Mouse (Mus musculus) R1 (cell line): ENCODE data around the gene Olfr933.

Experiments
- DNase-seq: peaks from one replicate; pipeline ENCODE4 v3.0.0-alpha.2; 2018; ENCODE audit warnings: low read depth, low spot score

Olfr933 gene

DNA sequence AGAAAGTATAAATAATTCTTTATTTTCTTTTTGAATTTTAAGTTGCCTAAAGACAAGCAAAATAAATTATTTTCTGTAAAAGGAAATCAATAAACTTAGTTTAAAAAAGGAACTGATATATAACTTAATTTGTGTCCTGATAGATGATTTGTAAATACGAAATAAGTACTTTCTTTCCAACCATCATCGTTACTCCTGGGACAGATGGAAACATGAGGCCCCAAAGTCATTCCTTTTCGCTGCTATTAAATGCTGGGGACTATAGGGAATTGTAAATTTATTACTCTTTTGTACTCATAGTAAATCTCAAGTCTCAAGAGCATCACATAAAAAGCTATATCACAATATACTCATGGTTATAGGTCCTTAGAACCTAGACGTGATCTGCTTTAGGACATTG, at the start of gene Olfr933:
Gene Olfr933 (plus strand): TSS at position 301 of the 400 bp plus-strand sequence.
- DNase-seq: no peak

DNA sequence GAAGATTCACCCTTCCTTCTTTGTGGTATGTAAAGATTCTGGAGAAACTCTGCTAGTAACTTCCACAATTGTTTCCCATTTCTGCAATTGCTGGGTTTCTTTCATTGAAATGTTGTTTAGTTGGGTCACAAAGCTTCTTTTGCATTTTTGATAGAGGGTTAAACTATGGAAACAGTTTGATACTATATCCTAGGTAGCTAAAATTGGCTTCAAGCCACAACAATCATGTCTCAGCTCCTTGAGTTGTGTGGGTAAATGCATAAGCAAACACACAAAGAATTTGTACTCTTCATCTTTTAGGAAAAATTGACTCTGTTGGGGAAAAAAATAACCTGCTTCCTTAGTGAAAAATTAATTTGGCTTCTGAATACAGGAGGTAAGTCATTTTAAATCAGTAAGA, 42.6 kb upstream of the Olfr933 start, which contains the start of gene Olfr930:
Gene Olfr930 (plus strand): TSS at position 301 of the 400 bp plus-strand sequence.
- no peak for DNase-seq

DNA sequence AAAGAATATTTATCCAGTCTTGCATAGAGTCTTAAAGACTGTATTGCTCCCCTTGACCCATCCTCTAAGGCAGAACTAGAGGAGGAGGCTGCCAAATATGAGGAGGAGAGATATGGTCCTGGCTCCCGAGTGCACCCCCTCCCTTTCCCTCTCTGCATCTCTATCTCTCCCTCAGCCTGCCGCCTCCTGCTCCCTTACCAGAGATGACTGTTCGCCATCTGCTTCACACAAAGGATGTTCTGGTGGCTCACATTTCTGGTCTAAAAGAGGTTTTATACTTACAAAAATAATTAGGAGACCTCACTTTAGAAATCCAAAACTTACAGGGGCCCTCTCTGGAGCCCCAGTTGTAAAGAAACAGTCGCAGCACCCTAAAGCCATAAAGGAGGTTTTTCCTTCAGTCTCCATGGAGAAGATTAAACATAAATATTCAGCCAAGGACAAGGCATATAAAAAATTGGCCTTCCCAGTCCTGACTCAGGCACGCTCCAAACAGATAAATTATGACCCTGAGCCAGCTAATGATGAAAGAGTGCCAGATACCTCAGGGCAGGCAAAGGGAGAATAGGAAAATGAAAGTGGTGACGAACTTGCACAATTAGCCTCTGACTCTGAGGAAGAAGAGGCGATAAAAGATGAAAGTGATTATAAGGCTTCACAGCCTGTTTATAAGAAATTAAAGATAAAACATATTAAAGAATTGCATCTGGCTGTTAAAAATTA, 18.6 kb upstream of the Olfr933 start:
- no peak for DNase-seq

DNA sequence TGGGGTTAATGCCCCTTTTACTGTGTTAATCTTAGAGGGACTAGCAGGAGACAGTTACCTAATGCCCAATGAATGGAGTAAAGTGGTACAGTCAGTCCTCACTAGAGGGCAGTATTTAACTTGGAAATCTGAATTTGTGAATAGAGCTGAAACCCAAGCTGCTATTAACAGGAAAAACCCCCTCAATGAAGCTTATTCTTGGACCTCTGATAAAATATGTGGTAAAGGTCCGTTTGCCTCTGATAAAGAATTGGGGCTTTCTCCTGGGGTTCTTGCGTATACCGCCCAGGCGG, 18.0 kb upstream of the Olfr933 start:
- DNase-seq: peak; percentile 59

GRCm38 (mm10) chr9:38988215-38988614, 16.1 kb downstream of the Olfr933 start, which contains the start of gene Olfr934:
TSS of gene Olfr934 (minus strand) at chr9:38988315.
- no peak for DNase-seq

DNA sequence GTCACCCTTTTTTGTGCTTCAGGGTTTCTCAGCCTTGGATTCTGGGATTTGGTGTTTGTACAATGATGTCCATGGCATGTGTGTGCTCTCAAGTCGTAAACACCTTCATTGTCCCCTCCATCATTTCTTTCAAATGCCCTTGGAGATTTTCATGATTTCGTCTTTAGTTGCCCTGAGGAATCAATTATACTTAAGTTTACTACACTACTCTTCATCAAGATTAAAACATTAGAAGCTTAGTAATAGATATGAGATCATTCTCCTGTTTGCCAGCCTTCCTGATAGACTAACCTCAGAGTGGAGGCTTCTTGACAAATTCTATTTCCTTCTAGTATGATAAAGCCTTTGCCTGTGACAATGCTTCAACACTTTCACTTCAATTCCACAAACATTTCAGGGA, 27.5 kb downstream of the Olfr933 start, which contains the start of gene Olfr935:
Gene Olfr935 (minus strand): TSS at position 101 of the 400 bp plus-strand sequence.
- no peak for DNase-seq

- DNase-seq: no peak
Observed at GRCm38 (mm10) chr9:39023277-39023676, 51.2 kb downstream of the Olfr933 start, which contains the start of gene Olfr146. TSS of gene Olfr146 (minus strand) at chr9:39023377.
